Mouse (Mus musculus): ENCODE results near the gene Chmp4b.

GRCm38 (mm10) chr2:154686819-154687218 is 35.3 kb downstream of the Chmp4b start:
- TF ChIP-seq TAL1 (IDR thresholded peaks at IDR 0.05; ENCODE audit: low read length) (no peak), GATA1 (IDR thresholded peaks at IDR 0.05; ENCODE audit: low read length) (no peak)
